Mouse (Mus musculus): ENCODE measurements around the gene Grm4. TPM values are rescaled to one million over a fixed set of nuclear protein-coding genes. Genes with fewer than 3 reads are reported as not detected.

Gene Grm4
- polyA plus RNA-seq, 1 experiment from 2014 or later, result 10.1 TPM

GRCm38 (mm10) chr17:27520557-27520956 lies 646 bp downstream of the Grm4 start:
- H3K4me1 ChIP-seq (ENCODE audit: control insufficient read depth, insufficient read depth, low read length), result peaks cover 21% of the 10 kb centered on the region
- H3K36me3 ChIP-seq (ENCODE audit: control insufficient read depth, insufficient read depth, low read length), result no peaks in the 10 kb centered on the region
- ATAC-seq (ENCODE audit: low FRiP score, low TSS enrichment) (peak; percentile 59), DNase-seq (peak; percentile 89)
- peak overlapping the region; percentile 46 for H3K4me2 ChIP-seq (ENCODE audit: low read length)
- peaks cover 10% of the 10 kb centered on the region for H3K27me3 ChIP-seq (ENCODE audit: control insufficient read depth, insufficient read depth, low read length)
- H3K9ac ChIP-seq (replicated peaks; ENCODE audit: low read length), result no peak overlapping the region
- no peak overlapping the region for H3K27ac ChIP-seq (replicated peaks; ENCODE audit: low read depth, low read length)
- no peak overlapping the region for H3K4me3 ChIP-seq (replicated peaks; ENCODE audit: low read depth, low read length)
- no peaks in the 10 kb centered on the region for H3K9me3 ChIP-seq (ENCODE audit: control insufficient read depth, low read length)
- under 1% methylated on average over 27 of the region's 27 CpGs for WGBS

DNA sequence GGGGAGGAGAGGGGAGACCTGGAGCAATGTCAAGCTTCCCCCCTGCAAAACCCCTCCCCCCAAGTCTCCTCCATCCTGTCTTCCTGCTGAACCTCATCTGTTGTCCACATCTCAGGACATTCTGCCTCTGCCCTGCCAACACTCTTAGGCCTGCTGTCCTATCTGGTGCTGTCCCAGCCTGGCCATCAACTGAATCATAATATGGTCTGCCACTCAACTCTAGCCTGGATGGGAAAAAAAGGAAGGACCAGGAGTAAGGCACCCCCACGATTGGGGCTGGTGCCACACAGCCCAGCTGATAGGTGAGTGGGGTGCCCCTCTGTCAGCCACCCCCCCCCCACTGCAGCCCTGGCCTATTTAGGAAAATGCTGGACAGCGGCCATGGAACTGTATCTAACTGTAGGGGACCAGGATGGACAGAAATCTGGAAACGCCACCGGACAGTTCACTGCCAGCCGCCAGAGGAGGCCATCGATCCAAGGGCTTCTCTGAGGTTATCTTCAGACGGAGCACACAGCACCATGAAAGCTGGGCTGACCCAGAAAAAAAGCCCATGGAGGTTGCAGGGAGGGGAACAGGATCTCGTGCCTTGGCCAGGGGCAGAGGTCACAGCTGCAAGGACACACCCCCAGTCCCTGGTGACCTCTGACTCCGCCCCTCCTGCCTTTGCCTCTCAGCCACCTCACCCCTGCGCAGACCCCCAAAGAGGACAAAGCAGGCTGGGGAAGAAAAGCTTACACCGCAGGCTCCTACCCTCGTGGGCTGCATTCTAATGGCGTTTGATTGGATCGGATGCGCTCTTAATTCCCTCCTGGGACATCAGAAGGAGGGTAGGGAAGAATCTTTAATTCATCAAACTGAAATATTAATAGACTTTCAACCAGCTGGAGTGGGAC lies 2.3 kb downstream of the Grm4 start:
- no peak overlapping the region for H3K4me3 ChIP-seq (replicated peaks; ENCODE audit: low read depth, low read length)
- DNase-seq (peak; percentile 73), ATAC-seq (ENCODE audit: low FRiP score, low TSS enrichment) (0 out of 2 replicates have a peak, but pooled peaks have one; percentile 38)
- H3K27me3 ChIP-seq (ENCODE audit: control insufficient read depth, insufficient read depth, low read length), result peaks cover 21% of the 10 kb centered on the region
- peak overlapping the region; percentile 73 for H3K27ac ChIP-seq (replicated peaks; ENCODE audit: low read depth, low read length)
- peaks cover 21% of the 10 kb centered on the region for H3K4me1 ChIP-seq (ENCODE audit: control insufficient read depth, insufficient read depth, low read length)
- no peak overlapping the region for H3K9ac ChIP-seq (replicated peaks; ENCODE audit: low read length)
- no peaks in the 10 kb centered on the region for H3K9me3 ChIP-seq (ENCODE audit: control insufficient read depth, low read length)
- 17% methylated on average over 15 of the region's 15 CpGs for WGBS
- H3K4me2 ChIP-seq (ENCODE audit: low read length), result no peak overlapping the region
- no peaks in the 10 kb centered on the region for H3K36me3 ChIP-seq (ENCODE audit: control insufficient read depth, insufficient read depth, low read length)

GRCm38 (mm10) chr17:27518296-27518695 lies 2.9 kb downstream of the Grm4 start:
- Histone ChIP-seq H3K4me2 (ENCODE audit: low read length) (no peak overlapping the region), H3K4me1 (ENCODE audit: control insufficient read depth, insufficient read depth, low read length) (peaks cover 21% of the 10 kb centered on the region), H3K36me3 (ENCODE audit: control insufficient read depth, insufficient read depth, low read length) (no peaks in the 10 kb centered on the region), H3K27me3 (ENCODE audit: control insufficient read depth, insufficient read depth, low read length) (peaks cover 25% of the 10 kb centered on the region), H3K4me3 (replicated peaks; ENCODE audit: low read depth, low read length) (no peak overlapping the region), H3K9me3 (ENCODE audit: control insufficient read depth, low read length) (no peaks in the 10 kb centered on the region), H3K9ac (replicated peaks; ENCODE audit: low read length) (no peak overlapping the region; the same call in 1 of the 2 replicates), H3K27ac (replicated peaks; ENCODE audit: low read depth, low read length) (peak overlapping the region; percentile 73)
- ATAC-seq (ENCODE audit: low FRiP score, low TSS enrichment) (0 out of 2 replicates have a peak, but pooled peaks have one; percentile 14), DNase-seq (peak; percentile 67)
- 5% methylated on average over 9 of the region's 9 CpGs for WGBS

GRCm38 (mm10) chr17:27513916-27514762 lies 7.1 kb downstream of the Grm4 start:
- Histone ChIP-seq H3K9ac (replicated peaks; ENCODE audit: low read length) (peak overlapping the region; percentile 80; the same call in 1 of the 2 replicates), H3K9me3 (ENCODE audit: control insufficient read depth, low read length) (no peaks in the 10 kb centered on the region), H3K36me3 (ENCODE audit: control insufficient read depth, insufficient read depth, low read length) (no peaks in the 10 kb centered on the region), H3K4me2 (ENCODE audit: low read length) (peak overlapping the region; percentile 94), H3K4me1 (ENCODE audit: control insufficient read depth, insufficient read depth, low read length) (peaks cover 25% of the 10 kb centered on the region), H3K4me3 (replicated peaks; ENCODE audit: low read depth, low read length) (peak overlapping the region; percentile 62), H3K27ac (replicated peaks; ENCODE audit: low read depth, low read length) (no peak overlapping the region), H3K27me3 (ENCODE audit: control insufficient read depth, insufficient read depth, low read length) (peaks cover 20% of the 10 kb centered on the region)
- WGBS, result 28% methylated on average over 27 of the region's 27 CpGs
- DNase-seq (peak; percentile 72), ATAC-seq (ENCODE audit: low FRiP score, low TSS enrichment) (no peak)

GRCm38 (mm10) chr17:27513279-27513915 lies 7.8 kb downstream of the Grm4 start:
- WGBS, result under 1% methylated on average over 62 of the region's 66 CpGs
- peak; percentile 61 for DNase-seq

GRCm38 (mm10) chr17:27512619-27513161 lies 8.5 kb downstream of the Grm4 start:
- peak; percentile 72 for DNase-seq
- Histone ChIP-seq H3K27ac (replicated peaks; ENCODE audit: low read depth, low read length) (peak overlapping the region; percentile 77), H3K4me1 (ENCODE audit: control insufficient read depth, insufficient read depth, low read length) (peaks cover 17% of the 10 kb centered on the region)

More at GRCm38 (mm10) chr17:27513279-27513915, 7.8 kb downstream of the Grm4 start:
- peaks cover 20% of the 10 kb centered on the region for H3K27me3 ChIP-seq (ENCODE audit: control insufficient read depth, insufficient read depth, low read length)
- H3K4me2 ChIP-seq (ENCODE audit: low read length), result peak overlapping the region; percentile 94
- H3K9ac ChIP-seq (replicated peaks; ENCODE audit: low read length), result peak overlapping the region; percentile 80
- H3K9me3 ChIP-seq (ENCODE audit: control insufficient read depth, low read length), result no peaks in the 10 kb centered on the region
- H3K36me3 ChIP-seq (ENCODE audit: control insufficient read depth, insufficient read depth, low read length), result no peaks in the 10 kb centered on the region
- peak; percentile 29; the same call in 1 of the 2 replicates for ATAC-seq (ENCODE audit: low FRiP score, low TSS enrichment)
- peak overlapping the region; percentile 77 for H3K27ac ChIP-seq (replicated peaks; ENCODE audit: low read depth, low read length)
- H3K4me1 ChIP-seq (ENCODE audit: control insufficient read depth, insufficient read depth, low read length), result peaks cover 19% of the 10 kb centered on the region
- H3K4me3 ChIP-seq (replicated peaks; ENCODE audit: low read depth, low read length), result peak overlapping the region; percentile 62

GRCm38 (mm10) chr17:27511865-27512618 lies 9.2 kb downstream of the Grm4 start:
- DNase-seq (peak; percentile 77), ATAC-seq (ENCODE audit: low FRiP score, low TSS enrichment) (peak; percentile 28; the same call in 1 of the 2 replicates)
- H3K4me1 ChIP-seq (ENCODE audit: control insufficient read depth, insufficient read depth, low read length), result peaks cover 14% of the 10 kb centered on the region
- H3K4me3 ChIP-seq (replicated peaks; ENCODE audit: low read depth, low read length), result peak overlapping the region; percentile 62
- no peaks in the 10 kb centered on the region for H3K9me3 ChIP-seq (ENCODE audit: control insufficient read depth, low read length)
- H3K27ac ChIP-seq (replicated peaks; ENCODE audit: low read depth, low read length), result peak overlapping the region; percentile 77
- peaks cover 20% of the 10 kb centered on the region for H3K27me3 ChIP-seq (ENCODE audit: control insufficient read depth, insufficient read depth, low read length)
- peak overlapping the region; percentile 80 for H3K9ac ChIP-seq (replicated peaks; ENCODE audit: low read length)
- under 1% methylated on average over 64 of the region's 64 CpGs for WGBS
- no peaks in the 10 kb centered on the region for H3K36me3 ChIP-seq (ENCODE audit: control insufficient read depth, insufficient read depth, low read length)
- H3K4me2 ChIP-seq (ENCODE audit: low read length), result peak overlapping the region; percentile 94

More at GRCm38 (mm10) chr17:27512619-27513161, 8.5 kb downstream of the Grm4 start:
- peak overlapping the region; percentile 62 for H3K4me3 ChIP-seq (replicated peaks; ENCODE audit: low read depth, low read length)
- WGBS, result under 1% methylated on average over 76 of the region's 78 CpGs
- no peaks in the 10 kb centered on the region for H3K9me3 ChIP-seq (ENCODE audit: control insufficient read depth, low read length)
- peak overlapping the region; percentile 80 for H3K9ac ChIP-seq (replicated peaks; ENCODE audit: low read length)
- H3K4me2 ChIP-seq (ENCODE audit: low read length), result peak overlapping the region; percentile 94
- no peak for ATAC-seq (ENCODE audit: low FRiP score, low TSS enrichment)
- no peaks in the 10 kb centered on the region for H3K36me3 ChIP-seq (ENCODE audit: control insufficient read depth, insufficient read depth, low read length)
- H3K27me3 ChIP-seq (ENCODE audit: control insufficient read depth, insufficient read depth, low read length), result peaks cover 20% of the 10 kb centered on the region
